Comparison of ENCODE assay signal across 30 mouse cellular contexts in the genomic region with DNA sequence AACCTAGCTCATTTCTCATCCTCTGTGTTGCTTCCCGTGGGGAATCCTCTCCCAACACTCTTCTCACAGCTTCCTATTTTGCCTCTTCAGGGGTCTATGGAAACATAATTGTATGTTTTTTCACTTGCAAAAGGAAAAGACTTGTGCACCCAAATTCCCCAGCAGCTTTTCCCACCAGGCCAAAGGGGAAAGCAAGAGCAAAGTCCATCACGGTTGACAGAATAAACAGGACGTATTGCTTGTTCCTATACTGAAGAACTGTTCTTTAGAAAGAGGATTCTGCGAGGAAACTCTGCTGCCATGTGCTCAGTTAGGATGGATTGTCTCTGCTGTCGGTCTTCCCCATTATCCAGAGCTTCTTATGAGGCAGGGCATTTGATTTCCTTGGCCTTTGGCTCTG. TPM values are rescaled to one million over a fixed set of nuclear protein-coding genes. Genes with fewer than 3 reads are reported as not detected.
"Had no signal": no experiment of that assay in that cellular context is flagged by ENCODE, and none has a peak within 500 bp of the region (broad histone marks: within the 10 kb centered on the region; RNA-seq: fewer than 3 reads in every experiment).

No protein-coding gene starts in this region.

- H3K27me3 ChIP-seq: limb, embryonic 12.5 days; limb, embryonic 13.5 days; limb, embryonic 15.5 days; liver, embryonic 13.5 days; liver, embryonic 15.5 days; lung, embryonic 15.5 days; megakaryocyte, embryonic 14.5 days; midbrain, embryonic 12.5 days; midbrain, embryonic 15.5 days; neural tube, embryonic 12.5 days had no signal

- H3K36me3 ChIP-seq: limb, embryonic 10.5 days; limb, embryonic 12.5 days; limb, embryonic 13.5 days; limb, embryonic 15.5 days; liver, embryonic 13.5 days; liver, embryonic 15.5 days; lung, embryonic 15.5 days; midbrain, embryonic 10.5 days; midbrain, embryonic 12.5 days; midbrain, embryonic 13.5 days; midbrain, embryonic 15.5 days; neural tube, embryonic 12.5 days had no signal

- H3K4me2 ChIP-seq: limb, embryonic 12.5 days; limb, embryonic 13.5 days; limb, embryonic 15.5 days; liver, embryonic 13.5 days; liver, embryonic 15.5 days; lung, embryonic 14.5 days; lung, embryonic 15.5 days; midbrain, embryonic 11.5 days; midbrain, embryonic 12.5 days; midbrain, embryonic 13.5 days; midbrain, embryonic 15.5 days; neural tube, embryonic 12.5 days had no signal

- H3K4me1 ChIP-seq: midbrain, embryonic 13.5 days; midbrain, embryonic 15.5 days had no signal

- ATAC-seq: lung, postnatal 0 days; midbrain, embryonic 13.5 days; midbrain, embryonic 15.5 days; midbrain, embryonic 16.5 days had no signal

- DNase-seq: left cerebral cortex, postnatal 4 days; liver; liver, embryonic 13.5 days; lung, adult 18-20 months; lung, adult 2 months; lung, embryonic 14.5 days; lung, postnatal 10 days; lung, postnatal 14 days; lung, postnatal 36 days; lung, postnatal 4 days; midbrain, embryonic 14.5 days had no signal

- H3K4me3 ChIP-seq: left cerebral cortex, adult 2 months; limb, embryonic 10.5 days; limb, embryonic 12.5 days; limb, embryonic 13.5 days; limb, embryonic 15.5 days; liver, embryonic 13.5 days; liver, embryonic 15.5 days; lung, embryonic 15.5 days; megakaryocyte, embryonic 14.5 days; midbrain, embryonic 10.5 days; midbrain, embryonic 12.5 days; midbrain, embryonic 13.5 days; midbrain, embryonic 15.5 days; myocyte; neural tube, embryonic 12.5 days had no signal

- H3K9me3 ChIP-seq: limb, embryonic 10.5 days; limb, embryonic 12.5 days; limb, embryonic 13.5 days; limb, embryonic 15.5 days; liver, embryonic 13.5 days; liver, embryonic 15.5 days; lung, embryonic 15.5 days; megakaryocyte, embryonic 14.5 days; midbrain, embryonic 10.5 days; midbrain, embryonic 12.5 days; midbrain, embryonic 13.5 days; midbrain, embryonic 15.5 days; neural tube, embryonic 12.5 days had no signal

- H3K9ac ChIP-seq: limb, embryonic 12.5 days; limb, embryonic 13.5 days; limb, embryonic 15.5 days; liver, embryonic 13.5 days; liver, embryonic 14.5 days; liver, embryonic 15.5 days; lung, embryonic 14.5 days; lung, embryonic 15.5 days; midbrain, embryonic 12.5 days; midbrain, embryonic 13.5 days; midbrain, embryonic 15.5 days; neural tube, embryonic 12.5 days had no signal

- H3K27ac ChIP-seq: left cerebral cortex, adult 2 months; limb, embryonic 10.5 days; limb, embryonic 12.5 days; limb, embryonic 13.5 days; limb, embryonic 15.5 days; liver, embryonic 13.5 days; liver, embryonic 14.5 days; liver, embryonic 15.5 days; lung, embryonic 15.5 days; macrophage; midbrain, embryonic 10.5 days; midbrain, embryonic 12.5 days; midbrain, embryonic 13.5 days; midbrain, embryonic 15.5 days; neural tube, embryonic 12.5 days had no signal

RNA-seq across cellular contexts. Expression of a gene that starts 42.6 kb away (rescaled TPM):
- polyA plus RNA-seq: macrophage, myocyte had no signal
